Mouse (Mus musculus) midbrain, embryonic 14.5 days (tissue): Measurements from ENCODE around the gene Prss43. TPM values are rescaled to one million over a fixed set of nuclear protein-coding genes. Genes with fewer than 3 reads are reported as not detected.
"Not testable (repeated sequence)": the region's sequence is repeated elsewhere in the genome, so short reads cannot be mapped to it uniquely, and the experiment has no call there.

Experiments used
- ATAC-seq: fragments of 200-750 bp; cut with Nextera tagmentation; 2 replicates; pipeline ENCODE4 v1.8.0; 2017; ENCODE audit warnings: moderate number of reproducible peaks, moderate library complexity; ENCODE audit not compliant: low FRiP score, low TSS enrichment
- DNase-seq: peaks from one replicate; pipeline ENCODE4 v3.0.0-alpha.2; 2015
- H3K27ac ChIP-seq: fragments of 300-500 bp; sonication (generic); replicated peaks from 2 replicates; pipeline ENCODE4 v1.5.1; 2014; ENCODE audit warnings: mild to moderate bottlenecking, low read depth, low read length, moderate library complexity
- H3K27me3 ChIP-seq: fragments of 300-500 bp; sonication (generic); 2 replicates; pipeline ENCODE4 v1.6.1; 2014; ENCODE audit warnings: low read length, control low read depth, mixed read lengths; ENCODE audit not compliant: control insufficient read depth, insufficient read depth
- H3K36me3 ChIP-seq: fragments of 300-500 bp; sonication (generic); 2 replicates; pipeline ENCODE4 v1.6.1; 2014; ENCODE audit warnings: low read length, control low read depth; ENCODE audit not compliant: control insufficient read depth, insufficient read depth
- H3K4me1 ChIP-seq: fragments of 300-500 bp; sonication (generic); 2 replicates; pipeline ENCODE4 v1.6.1; 2014; ENCODE audit warnings: mild to moderate bottlenecking, antibody characterized with exemption, low read length, control low read depth; ENCODE audit not compliant: control insufficient read depth, insufficient read depth
- H3K4me2 ChIP-seq: fragments of 300-500 bp; sonication (generic); 2 replicates; pipeline ENCODE4 v1.6.1; 2014; ENCODE audit warnings: mild to moderate bottlenecking, low read length, moderate library complexity
- H3K4me3 ChIP-seq: fragments of 300-500 bp; sonication (generic); replicated peaks from 2 replicates; pipeline ENCODE4 v1.5.1; 2014; ENCODE audit warnings: low read depth, low read length
- H3K9ac ChIP-seq: fragments of 300-500 bp; sonication (generic); replicated peaks from 2 replicates; pipeline ENCODE4 v1.6.1; 2014; ENCODE audit warnings: mild to moderate bottlenecking, low read length, moderate library complexity
- H3K9me3 ChIP-seq: fragments of 300-500 bp; sonication (generic); 2 replicates; pipeline ENCODE4 v1.6.1; 2016; ENCODE audit warnings: low read length, control low read depth, mixed read lengths; ENCODE audit not compliant: control insufficient read depth
- WGBS: fragments of 180-500 bp; shearing (Covaris S2); extraction: QIAGEN DNeasy Blood & Tissue Kit; methylation state at CpG from one replicate; pipeline ENCODE4 v1.1.7; 2014; 5-methylcytosine and 5-hydroxymethylcytosine counted together
- polyA plus RNA-seq: library from polyadenylated mRNA; unstranded; fragments of >200 nt; fragmentation: Nextera tagmentation; extraction: Ambion mirVana; gene quantifications from 2 replicates; pipeline ENCODE4 v1.2.1, GENCODE M21; 2014

Gene Prss43
- polyA plus RNA-seq, 1 experiment from 2014 or later, result not detected

DNA sequence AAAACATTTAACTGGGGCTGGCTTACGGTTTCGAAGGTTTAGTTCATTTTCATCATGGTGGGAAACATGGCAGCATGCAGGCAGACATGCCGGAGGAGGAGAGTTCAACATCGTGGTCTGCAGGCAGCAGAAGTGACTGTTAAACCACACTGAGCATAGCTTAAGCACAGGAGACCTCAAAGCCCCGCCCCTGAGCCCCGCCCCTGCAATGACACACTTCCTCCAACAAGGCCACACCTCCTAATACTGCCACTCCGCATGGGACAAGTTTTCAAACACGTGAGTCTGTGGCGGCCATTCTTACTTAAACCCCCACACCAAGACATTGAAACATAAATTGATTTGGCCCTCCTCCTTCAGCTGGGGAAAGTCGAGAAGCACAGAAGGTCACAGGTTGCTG lies 29.5 kb upstream of the Prss43 start:
- Histone ChIP-seq H3K9me3 (no peaks in the 10 kb centered on the region), H3K4me2 (no peak overlapping the region), H3K9ac (no peak overlapping the region), H3K27ac (no peak overlapping the region), H3K36me3 (no peaks in the 10 kb centered on the region), H3K4me1 (no peaks in the 10 kb centered on the region), H3K27me3 (no peaks in the 10 kb centered on the region), H3K4me3 (no peak overlapping the region)
- 83% methylated on average over 10 of the region's 10 CpGs for WGBS
- no peak for DNase-seq
- ATAC-seq, result no peak

DNA sequence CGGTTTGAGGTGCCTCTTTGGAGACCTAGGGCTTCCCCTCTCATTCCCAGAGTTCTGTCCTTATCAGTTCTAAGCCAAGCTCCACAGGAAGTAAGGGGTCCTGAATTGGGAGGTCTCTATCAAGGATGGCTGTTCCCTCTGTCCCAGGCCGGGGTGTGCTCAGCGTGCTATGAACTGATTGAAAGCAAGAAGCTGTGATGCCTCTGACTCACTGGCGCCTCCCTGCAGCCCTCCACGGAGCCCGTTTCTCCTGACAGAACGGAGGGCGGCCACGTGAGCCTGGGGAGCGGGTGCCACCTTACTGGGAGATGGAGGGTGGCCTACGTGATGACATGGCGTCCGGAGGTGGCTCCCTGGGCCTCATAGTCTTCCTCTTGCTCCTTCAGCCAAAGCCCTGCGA lies 28.6 kb upstream of the Prss43 start, which contains the start of gene Prss42:
Gene Prss42, plus strand, starts transcription at position 301 of the 400 bp plus-strand sequence.
- no peak within 1 kb of the TSS for H3K4me2 ChIP-seq
- no peaks in the 10 kb centered on the region for H3K27me3 ChIP-seq
- 92% methylated on average over 14 of the region's 14 CpGs for WGBS
- no peak within 1 kb of the TSS for H3K27ac ChIP-seq
- no peak within 1 kb of the TSS for H3K9ac ChIP-seq
- no peaks in the 10 kb centered on the region for H3K4me1 ChIP-seq
- DNase-seq (no peak), ATAC-seq (no peak)
- no peak within 1 kb of the TSS for H3K4me3 ChIP-seq
- H3K36me3 ChIP-seq, result no peaks in the 10 kb centered on the region
- no peaks in the 10 kb centered on the region for H3K9me3 ChIP-seq

DNA sequence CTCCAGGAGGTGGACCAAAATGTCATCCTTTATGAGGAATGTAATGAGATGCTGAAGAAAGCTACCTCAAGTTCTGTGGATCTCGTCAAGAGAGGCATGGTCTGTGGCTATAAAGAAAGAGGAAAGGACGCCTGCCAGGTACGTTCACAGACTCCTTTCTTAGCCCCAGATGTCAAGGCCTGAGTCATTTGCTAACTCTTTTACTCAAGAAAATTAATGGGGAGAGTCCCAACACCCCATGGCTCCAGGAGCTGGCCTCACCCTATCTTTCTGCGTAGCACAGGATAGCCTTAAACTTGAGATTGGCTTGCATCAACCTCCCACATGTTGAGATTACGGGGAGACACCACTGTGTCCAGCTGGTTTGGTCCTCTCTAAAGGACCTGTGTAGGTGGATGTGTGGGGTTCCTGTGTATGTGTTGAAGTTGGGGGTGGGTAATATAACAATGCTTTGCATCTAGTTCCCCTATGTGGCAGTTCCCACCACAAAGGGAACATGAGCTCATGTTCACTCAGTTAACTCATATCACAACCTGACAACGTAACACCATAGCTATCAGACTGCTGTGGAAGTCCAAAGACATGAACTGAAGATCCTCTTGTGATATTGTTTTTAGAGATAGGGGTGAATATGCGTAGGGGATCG lies 25.5 kb upstream of the Prss43 start:
- Histone ChIP-seq H3K4me1 (no peaks in the 10 kb centered on the region), H3K36me3 (no peaks in the 10 kb centered on the region), H3K27ac (no peak overlapping the region), H3K27me3 (no peaks in the 10 kb centered on the region), H3K9me3 (no peaks in the 10 kb centered on the region), H3K4me3 (no peak overlapping the region), H3K9ac (no peak overlapping the region), H3K4me2 (no peak overlapping the region)
- 93% methylated on average over 8 of the region's 8 CpGs for WGBS
- ATAC-seq (no peak), DNase-seq (no peak)

DNA sequence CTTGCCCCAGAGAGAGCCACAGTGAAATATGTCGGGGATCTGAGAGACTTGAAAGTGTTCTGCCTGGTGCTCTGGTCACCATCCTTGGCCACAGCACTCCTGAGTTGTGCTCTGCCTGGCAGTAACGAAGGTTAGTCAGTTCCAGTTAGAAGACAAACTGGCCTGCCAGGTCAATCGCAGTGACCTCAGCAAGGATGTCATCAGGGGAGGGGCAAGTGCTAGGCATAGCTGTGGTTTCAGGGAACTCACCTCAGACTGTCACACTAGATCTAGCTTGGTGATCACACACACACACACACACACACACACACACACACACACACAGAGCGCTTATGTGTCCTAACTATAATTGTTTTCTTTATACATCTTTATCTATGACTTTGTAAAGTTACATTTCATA lies 23.2 kb upstream of the Prss43 start:
- Histone ChIP-seq H3K9ac (no peak overlapping the region), H3K36me3 (no peaks in the 10 kb centered on the region), H3K27me3 (no peaks in the 10 kb centered on the region)

DNA sequence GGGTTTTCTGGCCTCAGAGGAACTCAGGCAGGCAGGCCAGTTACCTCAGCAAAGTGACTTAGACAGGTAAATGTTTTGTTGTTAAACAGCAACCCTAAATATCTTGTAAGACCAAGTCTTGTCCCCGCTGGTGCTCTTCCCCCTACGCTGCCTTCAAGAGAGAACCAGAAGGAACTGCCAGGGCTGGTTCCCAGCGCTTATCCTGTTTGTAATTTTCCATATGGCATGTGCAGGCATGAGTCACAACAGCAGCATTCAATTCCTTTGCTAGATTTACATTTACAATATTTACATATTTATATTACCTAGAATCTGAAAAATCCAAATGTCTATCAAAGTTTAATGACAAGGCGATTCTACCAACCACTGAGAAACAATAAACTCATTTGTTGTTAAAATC lies 16.4 kb upstream of the Prss43 start:
- Histone ChIP-seq H3K27me3 (no peaks in the 10 kb centered on the region), H3K9me3 (no peaks in the 10 kb centered on the region), H3K36me3 (no peaks in the 10 kb centered on the region), H3K27ac (no peak overlapping the region), H3K4me2 (no peak overlapping the region), H3K9ac (no peak overlapping the region), H3K4me3 (no peak overlapping the region), H3K4me1 (no peaks in the 10 kb centered on the region)
- WGBS, result 93% methylated on average over 4 of the region's 4 CpGs
- ATAC-seq, result no peak
- no peak for DNase-seq

More for the DNA sequence above, 23.2 kb upstream of the Prss43 start:
- Histone ChIP-seq H3K4me2 (no peak overlapping the region), H3K27ac (no peak overlapping the region), H3K4me1 (no peaks in the 10 kb centered on the region), H3K4me3 (no peak overlapping the region), H3K9me3 (no peaks in the 10 kb centered on the region)
- WGBS, result 74% methylated on average over 4 of the region's 4 CpGs
- ATAC-seq, result no peak
- DNase-seq, result no peak

DNA sequence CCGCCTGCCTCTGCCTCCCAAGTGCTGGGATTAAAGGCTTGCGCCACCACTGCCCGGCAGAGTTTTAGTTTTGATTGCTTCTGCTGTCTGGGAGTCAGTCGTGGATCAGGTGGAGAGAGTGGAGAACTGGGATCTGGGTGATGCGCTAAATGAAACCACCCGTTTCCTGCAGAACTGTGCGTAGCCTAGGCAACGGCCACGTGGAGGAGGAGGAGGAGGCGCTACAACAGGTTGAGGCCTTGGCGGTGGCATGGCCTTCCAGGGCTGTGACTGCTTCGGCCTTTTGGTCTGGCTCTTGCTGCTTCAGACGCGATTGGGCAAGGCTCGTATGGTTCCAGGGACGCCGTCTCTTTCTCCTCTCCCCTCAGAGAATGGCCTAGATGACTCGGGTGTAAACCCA lies 12.7 kb upstream of the Prss43 start, which contains the start of gene Prss44:
Gene Prss44, plus strand, starts transcription at position 206 of the 400 bp plus-strand sequence.
- Histone ChIP-seq H3K9ac (no peak within 1 kb of the TSS), H3K4me3 (no peak within 1 kb of the TSS), H3K27me3 (no peaks in the 10 kb centered on the region), H3K4me1 (no peaks in the 10 kb centered on the region), H3K9me3 (no peaks in the 10 kb centered on the region), H3K4me2 (no peak within 1 kb of the TSS), H3K27ac (no peak within 1 kb of the TSS), H3K36me3 (no peaks in the 10 kb centered on the region)
- no peak for ATAC-seq
- WGBS, result 66% methylated on average over 18 of the region's 18 CpGs
- no peak for DNase-seq

DNA sequence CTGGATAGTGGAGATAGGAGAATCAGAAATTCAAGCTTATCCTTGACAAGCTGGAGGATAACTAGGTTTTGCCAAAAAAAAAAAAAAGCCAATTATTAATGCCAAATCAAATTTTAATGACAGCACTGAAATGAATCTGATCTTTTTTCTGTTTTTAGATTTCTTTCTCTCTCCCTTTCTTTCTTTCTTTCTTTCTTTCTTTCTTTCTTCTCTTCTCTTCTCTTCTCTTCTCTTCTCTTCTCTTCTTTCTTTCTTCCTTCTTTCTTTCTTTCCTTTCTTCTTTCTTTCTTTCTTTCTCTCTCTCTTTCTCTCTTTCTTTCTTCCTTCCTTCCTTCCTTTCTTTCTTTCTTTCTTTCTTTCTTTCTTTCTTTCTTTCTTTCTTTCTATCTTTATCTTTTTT lies 5.9 kb upstream of the Prss43 start:
- H3K27me3 ChIP-seq, H3K36me3 ChIP-seq, DNase-seq, H3K4me1 ChIP-seq, H3K9ac ChIP-seq, H3K27ac ChIP-seq, ATAC-seq, H3K9me3 ChIP-seq, H3K4me2 ChIP-seq, H3K4me3 ChIP-seq: not testable (repeated sequence)

DNA sequence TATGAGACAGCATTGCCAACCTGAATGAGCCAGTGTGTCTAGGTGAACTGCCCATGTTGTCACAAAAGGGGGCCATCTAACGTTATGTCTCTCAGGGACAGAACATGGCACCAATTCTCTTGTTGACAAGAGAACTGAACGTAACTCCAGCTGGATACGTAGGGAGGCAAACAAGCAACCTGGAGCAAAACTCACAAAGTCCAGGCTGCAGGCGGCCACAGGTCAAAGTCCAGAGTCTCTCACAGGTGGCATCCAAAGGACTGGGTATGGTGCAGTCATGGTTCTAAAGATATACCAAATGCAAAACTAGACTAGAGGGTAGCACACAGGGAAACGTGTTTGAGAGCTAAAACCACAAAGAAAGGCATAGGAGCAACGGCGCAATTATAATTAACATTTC lies 5.1 kb upstream of the Prss43 start:
- Histone ChIP-seq H3K9ac (no peak overlapping the region), H3K27me3 (no peaks in the 10 kb centered on the region), H3K4me1 (no peaks in the 10 kb centered on the region), H3K9me3 (no peaks in the 10 kb centered on the region), H3K36me3 (no peaks in the 10 kb centered on the region), H3K4me3 (no peak overlapping the region), H3K27ac (no peak overlapping the region), H3K4me2 (no peak overlapping the region)
- no peak for ATAC-seq
- 86% methylated on average over 7 of the region's 7 CpGs for WGBS
- DNase-seq, result no peak

DNA sequence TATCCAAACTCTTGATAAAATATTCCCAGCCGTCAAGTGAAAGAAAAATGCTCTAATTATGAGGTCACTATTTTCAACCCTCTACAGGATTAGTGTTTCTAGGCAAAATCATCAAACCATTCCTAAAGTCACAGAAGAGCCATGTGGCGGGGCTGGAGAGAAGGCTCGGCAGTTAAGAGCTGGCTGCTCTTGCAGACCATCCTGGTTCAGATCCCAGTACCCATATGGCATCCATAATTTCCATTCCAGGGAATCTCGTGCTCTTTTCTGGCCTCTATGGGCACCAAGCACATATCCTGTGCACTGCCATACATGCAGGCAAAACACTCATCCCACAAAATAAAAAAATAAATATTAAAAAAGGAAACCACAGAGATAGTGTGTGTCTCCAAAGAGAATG lies 1.1 kb upstream of the Prss43 start:
- Histone ChIP-seq H3K27ac (no peak overlapping the region), H3K9me3 (no peaks in the 10 kb centered on the region), H3K27me3 (no peaks in the 10 kb centered on the region), H3K4me1 (no peaks in the 10 kb centered on the region), H3K4me2 (no peak overlapping the region), H3K4me3 (no peak overlapping the region), H3K9ac (no peak overlapping the region), H3K36me3 (no peaks in the 10 kb centered on the region)
- ATAC-seq, result no peak
- no peak for DNase-seq
- WGBS, result 85% methylated on average over 4 of the region's 4 CpGs
